Mouse (Mus musculus): Measurements from ENCODE around the gene Rac1. TPM values are rescaled to one million over a fixed set of nuclear protein-coding genes. Genes with fewer than 3 reads are reported as not detected.
A peak's percentile ranks its signal among the peaks of the same experiment; 100 is the strongest.

Rac1 gene
- polyA plus RNA-seq, 1 experiment = 44.2 TPM

- TF ChIP-seq CTCF (IDR thresholded peaks at IDR 0.05; ENCODE audit: control insufficient read depth, insufficient read depth, insufficient replicate concordance, low read depth, low read length) (no peak), POLR2A (IDR thresholded peaks at IDR 0.05; ENCODE audit: control insufficient read depth, low read depth, low read length) (no peak)
- Histone ChIP-seq H3K4me3 (ENCODE audit: control insufficient read depth, low read depth, low read length) (peak overlapping the region; percentile 95), H3K27ac (ENCODE audit: control insufficient read depth, insufficient read depth, low read depth, low read length) (no peak overlapping the region; the same call in 1 of the 2 replicates)
Observed at GRCm38 (mm10) chr5:143547866-143548265, 20.0 kb upstream of the Rac1 start.

GRCm38 (mm10) chr5:143547384-143547783 is 19.5 kb upstream of the Rac1 start:
- TF ChIP-seq POLR2A (IDR thresholded peaks at IDR 0.05; ENCODE audit: control insufficient read depth, low read depth, low read length) (no peak; the same call in 1 of the 2 replicates), CTCF (IDR thresholded peaks at IDR 0.05; ENCODE audit: control insufficient read depth, insufficient read depth, insufficient replicate concordance, low read depth, low read length) (peak; percentile 100)
- peaks cover 6% of the 10 kb centered on the region for H3K4me1 ChIP-seq (ENCODE audit: control insufficient read depth, insufficient read depth, low read length)
- H3K4me3 ChIP-seq (ENCODE audit: control insufficient read depth, low read depth, low read length) = peak overlapping the region; percentile 95
- H3K27ac ChIP-seq (ENCODE audit: control insufficient read depth, insufficient read depth, low read depth, low read length) = no peak overlapping the region
- H3K36me3 ChIP-seq (ENCODE audit: control insufficient read depth, insufficient read depth, low read length) = no peaks in the 10 kb centered on the region
- no peaks in the 10 kb centered on the region for H3K27me3 ChIP-seq (ENCODE audit: control insufficient read depth, insufficient read depth, low read length)

More at GRCm38 (mm10) chr5:143547866-143548265, 20.0 kb upstream of the Rac1 start:
- Histone ChIP-seq H3K4me1 (ENCODE audit: control insufficient read depth, insufficient read depth, low read length) (peaks cover 6% of the 10 kb centered on the region), H3K36me3 (ENCODE audit: control insufficient read depth, insufficient read depth, low read length) (no peaks in the 10 kb centered on the region), H3K27me3 (ENCODE audit: control insufficient read depth, insufficient read depth, low read length) (no peaks in the 10 kb centered on the region)

DNA sequence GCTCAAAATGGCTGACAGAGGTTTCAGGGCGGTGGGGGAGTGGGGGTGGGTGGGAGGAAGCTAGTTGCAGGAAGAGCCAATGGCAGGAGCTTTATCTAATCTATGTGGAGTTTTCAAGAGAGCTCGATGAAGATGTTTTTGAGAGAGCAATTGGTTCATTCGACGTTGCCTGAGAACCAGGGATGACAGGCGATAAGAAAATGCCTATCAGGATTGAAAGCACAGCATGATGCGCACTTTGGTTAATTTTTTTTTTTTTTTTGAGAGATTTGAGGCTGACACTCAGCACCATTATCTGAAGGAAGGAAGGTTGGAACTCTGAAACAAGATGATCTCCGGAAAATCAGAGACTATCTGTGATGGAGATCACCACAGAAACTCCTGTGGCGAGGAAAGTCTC is 11.3 kb upstream of the Rac1 start:
- no peak overlapping the region for H3K27ac ChIP-seq (ENCODE audit: control insufficient read depth, insufficient read depth, low read depth, low read length)
- no peaks in the 10 kb centered on the region for H3K27me3 ChIP-seq (ENCODE audit: control insufficient read depth, insufficient read depth, low read length)
- H3K36me3 ChIP-seq (ENCODE audit: control insufficient read depth, insufficient read depth, low read length) = no peaks in the 10 kb centered on the region
- H3K4me3 ChIP-seq (ENCODE audit: control insufficient read depth, low read depth, low read length) = no peak overlapping the region
- TF ChIP-seq POLR2A (IDR thresholded peaks at IDR 0.05; ENCODE audit: control insufficient read depth, low read depth, low read length) (no peak), CTCF (IDR thresholded peaks at IDR 0.05; ENCODE audit: control insufficient read depth, insufficient read depth, insufficient replicate concordance, low read depth, low read length) (no peak)
- no peaks in the 10 kb centered on the region for H3K4me1 ChIP-seq (ENCODE audit: control insufficient read depth, insufficient read depth, low read length)

GRCm38 (mm10) chr5:143537022-143537421 is 9.2 kb upstream of the Rac1 start:
- H3K4me1 ChIP-seq (ENCODE audit: control insufficient read depth, insufficient read depth, low read length) = no peaks in the 10 kb centered on the region
- TF ChIP-seq CTCF (IDR thresholded peaks at IDR 0.05; ENCODE audit: control insufficient read depth, insufficient read depth, insufficient replicate concordance, low read depth, low read length) = no peak
- TF ChIP-seq POLR2A (IDR thresholded peaks at IDR 0.05; ENCODE audit: control insufficient read depth, low read depth, low read length) = no peak

GRCm38 (mm10) chr5:143534922-143535321 is 7.1 kb upstream of the Rac1 start:
- TF ChIP-seq CTCF (IDR thresholded peaks at IDR 0.05; ENCODE audit: control insufficient read depth, insufficient read depth, insufficient replicate concordance, low read depth, low read length) (no peak), POLR2A (IDR thresholded peaks at IDR 0.05; ENCODE audit: control insufficient read depth, low read depth, low read length) (no peak)
- no peaks in the 10 kb centered on the region for H3K27me3 ChIP-seq (ENCODE audit: control insufficient read depth, insufficient read depth, low read length)
- no peaks in the 10 kb centered on the region for H3K4me1 ChIP-seq (ENCODE audit: control insufficient read depth, insufficient read depth, low read length)
- no peaks in the 10 kb centered on the region for H3K36me3 ChIP-seq (ENCODE audit: control insufficient read depth, insufficient read depth, low read length)
- H3K4me3 ChIP-seq (ENCODE audit: control insufficient read depth, low read depth, low read length) = no peak overlapping the region
- H3K27ac ChIP-seq (ENCODE audit: control insufficient read depth, insufficient read depth, low read depth, low read length) = no peak overlapping the region

More at GRCm38 (mm10) chr5:143537022-143537421, 9.2 kb upstream of the Rac1 start:
- Histone ChIP-seq H3K27ac (ENCODE audit: control insufficient read depth, insufficient read depth, low read depth, low read length) (no peak overlapping the region), H3K36me3 (ENCODE audit: control insufficient read depth, insufficient read depth, low read length) (no peaks in the 10 kb centered on the region), H3K27me3 (ENCODE audit: control insufficient read depth, insufficient read depth, low read length) (no peaks in the 10 kb centered on the region), H3K4me3 (ENCODE audit: control insufficient read depth, low read depth, low read length) (no peak overlapping the region)

- Histone ChIP-seq H3K27ac (ENCODE audit: control insufficient read depth, insufficient read depth, low read depth, low read length) (no peak overlapping the region), H3K27me3 (ENCODE audit: control insufficient read depth, insufficient read depth, low read length) (no peaks in the 10 kb centered on the region), H3K4me3 (ENCODE audit: control insufficient read depth, low read depth, low read length) (no peak overlapping the region), H3K4me1 (ENCODE audit: control insufficient read depth, insufficient read depth, low read length) (peaks cover 12% of the 10 kb centered on the region), H3K36me3 (ENCODE audit: control insufficient read depth, insufficient read depth, low read length) (no peaks in the 10 kb centered on the region)
- no peak for TF ChIP-seq CTCF (IDR thresholded peaks at IDR 0.05; ENCODE audit: control insufficient read depth, insufficient read depth, insufficient replicate concordance, low read depth, low read length)
- no peak for TF ChIP-seq POLR2A (IDR thresholded peaks at IDR 0.05; ENCODE audit: control insufficient read depth, low read depth, low read length)
Observed at GRCm38 (mm10) chr5:143530715-143531114, 2.9 kb upstream of the Rac1 start.

GRCm38 (mm10) chr5:143528308-143528683 is 460 bp upstream of the Rac1 start:
- Histone ChIP-seq H3K27ac (ENCODE audit: control insufficient read depth, insufficient read depth, low read depth, low read length) (peak overlapping the region; percentile 97), H3K36me3 (ENCODE audit: control insufficient read depth, insufficient read depth, low read length) (no peaks in the 10 kb centered on the region), H3K4me3 (ENCODE audit: control insufficient read depth, low read depth, low read length) (peak overlapping the region; percentile 96), H3K27me3 (ENCODE audit: control insufficient read depth, insufficient read depth, low read length) (no peaks in the 10 kb centered on the region), H3K4me1 (ENCODE audit: control insufficient read depth, insufficient read depth, low read length) (peaks cover 12% of the 10 kb centered on the region)
- TF ChIP-seq POLR2A (IDR thresholded peaks at IDR 0.05; ENCODE audit: control insufficient read depth, low read depth, low read length) = no peak
- no peak for TF ChIP-seq CTCF (IDR thresholded peaks at IDR 0.05; ENCODE audit: control insufficient read depth, insufficient read depth, insufficient replicate concordance, low read depth, low read length)
